Mouse (Mus musculus): ENCODE data around the gene Fam107a. TPM values are rescaled to one million over a fixed set of nuclear protein-coding genes. Genes with fewer than 3 reads are reported as not detected.

Fam107a gene
- polyA plus RNA-seq (2012; rRNA removed): 4.3 TPM in 2 replicates

GRCm38 (mm10) chr14:8317194-8318097 lies at the start of gene Fam107a:
Gene Fam107a (minus strand): TSS chr14:8318023.

GRCm38 (mm10) chr14:8259166-8259565 lies 58.7 kb downstream of the Fam107a start, which contains the start of gene Acox2:
Gene Acox2 (minus strand): TSS chr14:8259353.

Other genes with a start within 250 kb of the Fam107a start
- 26.2 and 28.2 TPM in 2 replicates for gene Rpp14, start 237.7 kb downstream of the Fam107a start, polyA plus RNA-seq (2012; rRNA removed)
- gene Pxk, start 219.8 kb downstream of the Fam107a start, polyA plus RNA-seq (2012; rRNA removed): 66.0 and 66.3 TPM in 2 replicates
- gene Pdhb, start 145.0 kb downstream of the Fam107a start, polyA plus RNA-seq (2012; rRNA removed): 201 and 216 TPM in 2 replicates
- 20.1 and 23.0 TPM in 2 replicates for gene Kctd6, start 103.9 kb downstream of the Fam107a start, polyA plus RNA-seq (2012; rRNA removed)
- gene Acox2, start 58.7 kb downstream of the Fam107a start, polyA plus RNA-seq (2012; rRNA removed): 0.11 and 0.13 TPM in 2 replicates
- gene Oit1, start 60.7 kb upstream of the Fam107a start, polyA plus RNA-seq (2012; rRNA removed): 0.04 and 0.14 TPM in 2 replicates